Mouse (Mus musculus) megakaryocyte, embryonic 14.5 days (primary cell): Measurements from ENCODE around the gene 2810006K23Rik.

Experiments used
- FLI1 ChIP-seq: IDR thresholded peaks from 2 replicates; pipeline ENCODE4 v1.6.1; 2012; ENCODE audit warnings: low read length, inconsistent platforms, mixed read lengths
- GATA1 ChIP-seq: IDR thresholded peaks from 3 replicates; pipeline ENCODE4 v1.6.1; 2012; ENCODE audit warnings: mixed read lengths, low read length, inconsistent platforms, borderline replicate concordance

GRCm38 (mm10) chr5:124366721-124367120 is 38.8 kb downstream of the 2810006K23Rik start:
- TF ChIP-seq GATA1 (no peak), FLI1 (no peak)
